Mouse (Mus musculus) urinary bladder, adult 18-20 months (tissue): ENCODE data around the gene Ncln.
"Not testable (repeated sequence)": the region's sequence is repeated elsewhere in the genome, so short reads cannot be mapped to it uniquely, and the experiment has no call there.

Source experiments
- DNase-seq, 2 experiments: peaks; one replicate each; pipeline ENCODE4 v3.0.0; 2022; ENCODE audit warnings: low spot score in 2 of 2, mixed read lengths in 2 of 2

The Ncln gene

DNA sequence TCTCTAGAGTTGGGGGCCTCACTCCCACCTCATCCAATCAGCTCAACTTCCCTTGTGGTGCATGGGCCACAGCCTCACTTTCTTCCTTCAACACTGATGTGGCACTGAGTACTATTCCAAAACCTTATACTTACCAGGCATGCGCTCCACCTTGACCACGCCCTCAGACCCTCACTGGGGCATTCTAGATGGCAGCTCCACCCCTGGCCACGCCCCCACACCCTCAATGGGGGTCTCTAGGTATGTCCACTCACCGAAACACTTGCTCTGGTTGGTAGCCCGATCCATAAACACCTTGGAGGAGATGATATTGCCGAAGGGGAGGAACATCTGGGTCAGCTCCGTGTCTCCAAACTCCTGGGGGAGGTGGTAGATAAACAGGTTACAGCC lies 33.8 kb downstream of the Ncln start:
- no peak for DNase-seq

DNA sequence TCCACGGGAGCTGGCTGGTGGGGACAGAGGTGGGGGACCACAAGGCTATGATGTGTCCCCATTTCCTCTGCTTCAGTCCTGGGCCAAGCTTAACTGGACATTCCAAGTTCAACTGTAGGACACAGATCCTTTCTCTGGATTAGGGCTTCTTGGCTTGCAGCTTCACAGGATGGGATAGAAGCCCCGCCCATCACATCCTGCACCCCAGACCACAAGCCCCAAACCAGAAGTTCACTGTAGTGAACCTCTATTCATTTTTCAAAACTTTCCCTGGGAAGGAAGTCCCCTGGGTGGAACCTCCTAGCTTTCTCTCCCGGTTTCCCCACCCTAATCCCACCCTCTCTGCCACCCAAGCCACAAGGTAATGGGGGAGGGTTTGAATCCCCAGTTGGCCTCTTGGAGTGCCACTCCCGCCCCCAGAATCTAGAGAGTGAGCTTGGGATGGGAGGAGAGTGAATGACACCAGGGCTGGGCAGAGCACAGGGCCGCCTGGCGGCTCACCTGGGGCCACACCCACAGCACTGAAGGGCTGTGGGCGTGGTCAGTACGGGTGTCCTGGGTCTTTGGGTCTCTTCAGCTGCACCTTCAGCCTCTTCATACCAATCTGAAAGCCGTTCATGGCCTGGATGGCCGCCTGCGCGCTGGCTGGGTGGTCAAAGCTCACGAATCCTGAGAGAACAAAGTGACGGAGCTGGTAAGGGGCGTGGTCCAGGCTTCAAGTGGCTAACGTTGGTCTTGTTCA lies 34.3 kb downstream of the Ncln start:
- DNase-seq: no peak

DNA sequence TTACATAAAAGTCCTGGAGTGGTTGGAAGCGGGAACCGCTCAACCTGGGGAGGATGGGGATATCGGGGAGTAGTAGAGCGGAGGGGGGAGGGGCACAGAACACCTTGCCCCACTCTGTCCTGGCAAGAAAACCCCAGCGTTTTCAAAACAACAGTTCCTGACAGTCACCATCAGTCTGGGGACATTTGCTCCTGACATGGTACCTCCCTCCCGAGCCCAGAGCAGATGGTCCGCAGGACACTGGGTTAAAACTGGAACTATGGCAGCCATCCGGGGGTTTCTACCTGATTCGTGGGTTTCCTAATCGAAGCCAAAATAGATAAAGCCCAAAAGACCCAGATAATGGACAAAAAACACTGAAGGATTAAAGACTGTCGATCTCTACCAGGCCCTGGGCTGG lies 35.2 kb downstream of the Ncln start:
- no peak for DNase-seq

DNA sequence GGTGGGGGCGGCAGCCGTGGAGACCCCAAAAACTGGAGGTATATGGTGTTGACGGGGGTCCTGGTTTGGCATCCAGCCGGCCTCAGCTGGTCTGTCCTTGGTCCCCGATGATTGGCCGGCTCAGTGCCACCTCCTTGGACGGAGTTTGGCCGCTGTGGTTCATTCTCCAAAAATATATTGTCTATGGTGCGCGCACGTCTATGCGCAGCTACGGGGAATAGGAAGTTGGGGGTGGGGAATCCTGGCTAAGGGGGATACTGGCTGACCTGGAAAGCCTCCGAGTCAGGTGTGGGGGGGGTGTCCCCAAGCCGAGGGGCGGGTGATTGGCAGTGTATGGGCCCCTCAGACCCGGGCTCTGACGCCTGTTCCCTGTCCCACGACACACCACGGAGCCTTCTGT lies 35.7 kb downstream of the Ncln start:
- no peak for DNase-seq

DNA sequence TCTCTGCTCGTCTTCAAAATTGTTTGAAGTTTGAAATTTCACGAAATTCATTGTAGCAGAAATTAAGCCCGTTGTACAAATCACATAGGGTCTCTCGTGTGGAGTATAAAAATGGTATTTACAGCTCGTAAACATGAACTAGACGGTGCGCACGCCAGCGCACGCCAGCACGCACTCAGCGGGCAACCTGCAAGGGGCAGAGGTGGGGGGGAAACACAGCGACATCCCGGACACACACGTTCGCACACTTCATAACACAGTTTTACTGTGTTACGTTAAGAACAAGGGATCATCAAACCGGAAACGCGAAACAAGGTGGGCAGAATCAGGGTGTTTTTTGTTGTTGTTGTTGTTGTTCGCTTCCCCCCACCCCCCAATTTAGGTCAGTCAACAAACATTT lies 36.8 kb downstream of the Ncln start:
- no peak for DNase-seq

DNA sequence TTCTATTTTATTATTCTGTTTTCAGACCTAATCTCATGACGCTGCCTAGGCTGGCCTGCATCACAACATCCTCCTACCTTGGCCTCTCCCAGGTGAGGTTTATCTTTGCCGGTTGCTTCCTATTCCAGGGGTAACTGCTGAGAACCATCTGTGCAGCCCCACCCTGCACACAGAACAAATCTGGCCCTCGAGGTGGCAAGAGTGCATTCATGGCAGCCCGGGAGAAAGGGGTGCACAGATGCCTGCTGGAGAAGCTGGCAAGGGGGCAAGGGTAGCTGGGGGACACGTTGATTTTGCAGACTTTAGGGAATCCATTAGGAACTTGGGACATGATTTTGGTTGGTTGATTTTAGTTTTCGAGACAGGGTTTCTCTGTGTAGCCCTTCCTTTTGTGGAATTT lies 37.9 kb downstream of the Ncln start:
- no peak for DNase-seq

DNA sequence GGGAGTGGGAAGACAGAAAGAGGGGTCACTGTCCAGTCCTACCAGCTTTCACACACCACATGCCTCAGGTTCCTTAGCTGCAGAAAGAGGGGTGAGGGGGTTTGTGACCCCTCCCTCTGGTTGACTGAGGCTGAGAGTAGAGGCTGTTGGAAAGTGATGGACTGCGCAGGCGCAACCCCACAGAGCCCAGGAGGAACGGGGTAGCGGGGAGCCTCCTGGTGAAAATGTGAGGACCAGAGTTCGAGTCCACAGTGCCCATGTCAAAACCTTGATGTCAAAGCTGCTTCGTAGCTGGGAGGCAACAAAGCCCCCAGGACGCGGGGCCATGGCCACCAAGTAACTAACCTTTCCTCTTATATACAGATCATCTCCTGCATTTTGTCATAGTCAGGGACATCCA lies 38.6 kb downstream of the Ncln start:
- DNase-seq: no peak

DNA sequence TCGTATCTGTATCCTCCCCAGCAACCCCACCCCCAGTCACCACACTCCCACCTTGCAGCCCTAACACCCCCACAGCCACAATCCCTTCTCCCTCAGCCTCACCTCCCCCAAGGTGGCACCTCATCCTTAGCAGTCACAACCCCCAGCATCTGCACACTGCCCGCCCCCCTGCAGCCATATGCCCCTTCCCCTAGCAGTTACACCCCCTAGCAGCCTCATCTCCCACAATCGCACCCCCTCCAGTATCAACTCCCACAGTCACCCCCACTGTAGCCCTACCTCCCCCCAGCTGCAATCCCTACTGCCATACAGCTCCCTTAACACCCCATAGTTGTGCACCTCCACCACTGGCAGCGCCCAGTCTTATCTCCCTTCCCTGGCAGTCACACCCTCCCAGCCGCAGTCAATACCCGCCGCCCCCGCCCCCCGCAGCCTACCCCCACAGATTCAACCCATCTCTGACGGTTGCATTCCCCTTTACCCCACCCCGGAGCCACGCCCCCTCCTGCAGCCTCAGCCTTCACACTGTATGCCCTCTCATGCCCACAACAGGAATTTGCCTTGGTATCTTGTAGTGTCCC lies 39.1 kb downstream of the Ncln start:
- DNase-seq: no peak

DNA sequence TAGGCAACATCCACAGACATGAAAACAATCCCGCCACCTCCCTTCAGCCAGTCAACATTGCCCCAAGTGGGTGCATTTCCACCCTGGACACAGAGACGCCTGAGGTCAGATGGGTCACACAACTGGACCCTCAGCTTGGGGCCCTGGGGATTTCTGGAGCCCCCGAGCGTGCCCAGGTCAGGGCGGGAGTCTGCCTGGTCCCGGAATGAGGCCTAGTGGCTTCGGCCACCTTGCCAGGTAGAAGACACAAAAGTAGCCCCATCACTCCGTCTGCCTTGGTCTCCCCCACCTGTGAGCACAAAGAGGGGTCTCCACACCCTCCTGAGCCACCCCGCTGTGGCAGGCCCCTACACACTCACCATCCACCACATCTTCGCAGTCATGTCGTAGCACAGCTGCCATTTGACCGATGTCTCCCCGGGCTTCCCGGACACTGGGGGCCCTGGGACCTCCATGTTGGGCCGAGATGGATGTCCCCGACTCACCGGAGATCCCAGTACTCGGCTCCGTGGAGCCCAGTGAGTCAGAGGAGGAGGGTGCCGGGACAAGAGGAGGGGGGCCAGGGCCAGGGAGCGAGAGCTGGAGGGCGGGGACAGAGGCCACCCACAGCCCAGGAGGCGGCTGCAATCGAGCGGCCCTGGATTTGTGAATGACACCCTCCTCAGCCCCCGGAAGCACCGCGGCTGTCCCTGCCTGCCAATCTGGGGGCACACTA lies 40.9 kb downstream of the Ncln start, which contains the start of gene Nfic:
Gene Nfic, minus strand, starts transcription at position 455 of the 715 bp plus-strand sequence.
- no peak for DNase-seq

DNA sequence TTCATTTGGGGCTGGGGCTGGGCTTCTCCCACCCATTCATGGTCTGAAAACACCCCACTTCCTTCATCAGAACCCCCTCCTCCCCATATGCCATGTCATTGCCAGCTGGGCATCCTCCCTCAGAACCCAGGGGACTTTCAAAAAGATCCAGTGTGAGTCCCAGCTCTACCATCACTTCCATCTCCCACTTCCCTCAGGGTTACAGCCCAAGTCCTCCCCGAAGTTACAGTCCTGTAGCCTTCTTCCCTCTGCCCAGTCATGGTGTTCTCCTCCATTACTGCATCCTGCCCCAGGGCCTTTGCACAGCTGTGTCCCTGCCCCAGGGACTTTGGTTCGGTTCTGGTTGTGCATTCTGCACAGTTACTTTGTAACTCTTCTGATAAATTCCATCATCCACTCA lies 42.1 kb downstream of the Ncln start:
- no peak for DNase-seq

DNA sequence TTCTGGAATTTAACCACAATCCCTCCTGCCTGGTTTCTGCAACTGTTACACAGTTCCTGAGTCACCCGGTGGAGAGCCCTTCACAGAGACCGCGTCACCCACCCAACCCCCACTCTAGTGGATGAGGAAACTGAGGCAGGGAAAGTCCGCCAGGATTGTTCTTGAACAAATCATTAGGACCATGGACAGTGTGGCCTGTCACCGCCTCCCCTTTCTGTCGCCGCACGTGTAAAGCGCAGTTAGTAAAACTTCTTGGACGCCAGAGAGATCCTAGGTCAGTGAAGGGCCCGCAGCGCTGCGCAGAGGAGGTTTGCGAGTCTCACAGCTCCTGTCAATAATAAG lies 43.3 kb downstream of the Ncln start:
- no peak for DNase-seq

DNA sequence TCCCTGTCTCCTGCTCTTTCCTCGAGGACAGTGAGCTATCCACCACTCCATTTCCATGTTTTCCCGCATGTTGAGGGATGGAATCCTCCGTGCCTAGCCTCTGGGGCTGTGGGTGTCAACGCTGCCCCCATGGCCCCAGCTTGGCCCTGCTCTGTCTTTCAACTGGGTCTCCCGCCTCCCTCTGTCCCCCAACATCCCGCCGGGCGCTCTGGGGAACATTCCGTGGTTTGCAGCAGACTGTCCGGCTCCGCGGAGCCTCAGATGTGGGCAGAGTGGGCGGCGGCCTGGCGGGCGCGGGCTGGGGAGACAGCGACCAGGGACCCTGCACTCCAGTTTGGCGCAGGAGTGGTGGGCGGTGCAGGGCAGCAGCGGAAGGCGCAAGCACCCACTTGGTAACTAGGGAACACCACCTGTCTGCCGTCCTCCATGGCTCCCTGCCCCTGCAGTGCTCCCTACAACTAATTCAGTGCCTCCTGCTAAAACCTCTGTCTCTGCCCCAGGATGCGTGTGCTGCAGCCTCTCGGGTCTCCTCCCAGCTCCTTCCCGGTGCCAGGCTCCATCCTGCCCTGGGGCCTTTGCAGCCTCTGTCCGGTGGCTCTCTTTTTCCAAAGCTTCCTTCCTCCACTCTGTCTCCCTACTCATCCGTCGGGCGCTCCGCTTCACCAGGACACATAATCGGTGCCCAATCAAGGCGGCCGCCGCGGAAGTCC lies 43.8 kb downstream of the Ncln start:
- DNase-seq: no peak

DNA sequence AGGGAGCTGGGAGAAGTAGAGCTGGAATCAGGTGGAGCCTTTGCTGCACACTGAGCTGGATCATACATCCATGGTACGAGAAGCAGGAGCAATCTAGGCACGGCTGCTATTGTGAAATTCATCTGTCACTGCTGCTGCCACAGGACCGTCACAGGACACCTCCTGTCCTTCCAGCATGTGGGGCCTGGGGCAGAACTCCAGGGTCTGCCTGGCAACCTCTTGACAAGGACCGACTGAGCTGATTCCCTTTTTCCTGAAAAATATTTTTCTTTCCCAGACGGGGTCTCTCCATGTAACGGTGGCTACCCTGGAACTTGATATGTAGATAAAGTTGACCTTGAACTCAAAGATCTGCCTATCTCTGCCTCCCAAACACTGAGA lies 44.8 kb downstream of the Ncln start:
- DNase-seq: no peak

DNA sequence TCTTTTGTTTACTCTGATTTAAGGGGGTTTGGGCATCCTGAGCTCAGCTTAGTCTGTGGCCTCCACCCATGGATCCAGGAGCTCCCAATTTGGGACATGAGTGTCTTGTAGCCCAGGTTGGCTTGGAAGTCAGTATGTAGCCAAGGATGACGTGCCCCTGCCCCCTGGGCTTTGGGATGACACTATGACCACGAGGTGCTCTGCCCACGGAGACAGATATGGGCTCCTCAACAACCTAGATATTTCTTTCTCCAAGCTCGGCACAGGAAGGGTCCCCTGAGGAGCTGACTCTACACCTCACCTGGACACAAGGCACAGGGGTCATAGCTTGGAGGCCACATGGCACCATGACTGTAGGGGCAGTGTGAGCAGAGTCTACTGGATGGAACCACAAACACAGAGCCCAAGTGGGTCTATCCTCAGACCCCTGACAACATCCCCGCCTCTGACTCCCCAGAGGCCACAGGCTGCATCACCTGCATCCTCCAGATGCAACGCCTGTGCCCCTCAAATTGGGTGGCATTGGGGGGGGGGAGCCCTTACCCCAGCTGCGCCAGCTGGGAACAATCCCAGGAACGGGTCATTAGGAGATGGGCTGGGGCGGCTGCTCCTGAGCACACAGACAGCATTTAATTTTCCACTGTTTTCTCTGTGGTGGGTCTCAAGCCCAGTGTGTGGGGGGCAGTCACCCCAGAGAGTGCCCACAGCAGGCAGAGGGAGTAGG lies 45.4 kb downstream of the Ncln start:
- no peak for DNase-seq

DNA sequence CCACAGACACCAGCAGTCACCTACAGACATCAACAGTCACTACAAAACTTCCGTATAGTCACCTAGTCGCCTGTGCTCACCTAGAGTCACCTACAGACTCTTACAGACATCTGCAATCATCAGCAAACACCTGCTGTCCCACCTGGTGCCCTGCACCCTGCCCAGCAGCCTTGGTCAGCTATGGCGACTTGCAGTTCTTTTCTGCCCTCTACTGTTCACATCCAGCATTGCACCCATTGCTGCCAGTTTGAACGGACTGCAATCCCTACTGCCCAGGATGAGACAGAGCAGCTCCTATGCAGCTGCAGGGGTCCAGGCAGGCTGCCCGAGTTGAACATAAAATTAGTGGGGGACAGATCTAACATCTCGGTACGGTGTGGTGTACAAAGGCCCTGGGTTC lies 46.1 kb downstream of the Ncln start:
- DNase-seq: peak; percentile 66 to 68

DNA sequence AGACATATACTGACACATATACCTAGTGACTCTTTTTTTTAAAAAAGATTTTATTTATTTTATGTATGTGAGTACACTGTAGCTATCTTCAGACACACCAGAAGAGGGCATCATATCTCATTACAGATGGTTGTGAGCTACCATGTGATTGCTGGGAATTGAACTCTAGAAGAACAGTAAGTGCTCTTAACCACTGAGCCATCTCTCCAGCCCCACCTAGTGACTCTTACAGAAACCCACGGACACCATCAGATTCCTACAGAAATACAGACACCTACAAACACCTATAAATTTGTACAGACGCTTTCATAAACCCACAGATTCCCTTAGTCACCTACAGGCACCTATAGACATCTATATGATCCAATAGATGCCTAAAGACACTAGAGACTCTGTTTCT lies 50.7 kb downstream of the Ncln start:
- DNase-seq: not testable (repeated sequence)

DNA sequence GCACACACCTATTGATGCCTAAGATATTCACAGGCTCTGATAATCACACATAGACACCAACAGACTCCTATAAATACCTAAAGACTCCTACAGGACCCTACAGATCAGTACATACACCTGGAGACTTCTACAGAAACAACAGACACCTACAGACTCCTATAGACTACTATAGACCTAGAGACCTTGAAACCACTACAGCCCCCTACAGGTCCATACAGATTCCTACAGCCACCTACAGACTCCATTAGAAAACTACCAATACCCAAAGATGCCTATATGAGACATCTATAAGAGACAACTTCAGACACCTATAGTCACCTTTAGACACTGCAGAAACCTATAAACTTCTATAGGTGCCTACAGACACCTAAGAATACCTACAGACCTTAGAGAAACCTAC lies 55.2 kb downstream of the Ncln start:
- no peak for DNase-seq
